Mouse (Mus musculus): ENCODE measurements at regions not wholly inside any gene's neighbourhood (a gene's known extent, or its start where the extent isn't known, plus 50 kb on each side); places are given as distances from the start of the nearest gene placed in this dataset.
"Not testable (repeated sequence)": the region's sequence is repeated elsewhere in the genome, so short reads cannot be mapped to it uniquely, and the experiment has no call there.

DNA sequence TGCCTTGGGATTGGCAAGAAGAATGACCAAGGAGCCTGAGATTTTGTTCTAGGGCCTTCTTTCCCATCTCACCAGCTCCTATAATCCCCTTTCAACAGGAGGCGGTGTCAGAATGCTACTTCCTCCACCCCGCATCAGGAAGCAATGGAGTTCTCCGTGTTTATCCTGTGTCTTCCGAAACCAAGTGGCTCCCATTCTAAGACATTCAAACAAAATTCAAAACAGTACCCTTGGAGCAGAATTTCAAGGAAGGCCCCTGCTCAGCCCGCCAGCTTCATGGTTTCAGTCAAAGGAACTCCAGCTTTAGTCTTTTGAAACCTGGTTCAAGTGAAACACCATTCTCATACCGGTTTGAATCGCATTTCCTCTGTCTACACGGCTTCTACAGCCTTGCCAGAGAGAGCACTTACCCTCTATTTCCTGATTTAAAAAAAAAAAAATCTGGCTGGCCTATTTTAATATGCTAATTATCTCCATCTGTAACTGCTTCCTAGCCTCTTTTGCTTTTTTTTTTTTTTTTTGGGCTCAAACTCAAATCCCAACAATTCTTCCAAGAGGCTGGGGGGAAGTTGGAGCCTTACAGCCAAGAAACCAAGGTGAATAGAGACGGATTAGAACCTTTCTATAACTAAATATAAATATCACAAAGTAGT is 167.7 kb upstream of the Fam3c start:
- no peak for ATAC-seq (replicated peaks; ENCODE audit: poor library complexity, severe bottlenecking)

DNA sequence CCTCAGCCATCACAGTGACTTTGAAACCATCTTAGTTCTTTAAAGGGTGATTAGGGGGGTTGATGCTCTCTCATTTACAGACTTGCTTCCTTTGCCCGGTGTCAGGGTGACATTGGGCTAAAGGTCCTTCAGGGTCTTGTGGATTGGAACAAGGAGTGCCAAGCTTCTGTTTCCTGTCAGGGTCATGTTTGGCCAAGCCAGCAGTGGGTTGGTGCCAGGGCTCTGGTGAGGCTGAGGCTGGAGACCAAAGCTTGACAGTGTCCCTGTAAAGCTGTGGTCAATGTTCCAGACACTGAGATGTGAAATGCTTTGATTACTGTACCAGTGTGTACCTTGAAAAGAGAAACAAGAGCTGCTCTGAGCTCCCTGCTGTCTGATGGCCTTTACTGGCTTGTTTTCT is 150.8 kb upstream of the Fam3c start:
- no peak for ATAC-seq (replicated peaks; ENCODE audit: poor library complexity, severe bottlenecking)

DNA sequence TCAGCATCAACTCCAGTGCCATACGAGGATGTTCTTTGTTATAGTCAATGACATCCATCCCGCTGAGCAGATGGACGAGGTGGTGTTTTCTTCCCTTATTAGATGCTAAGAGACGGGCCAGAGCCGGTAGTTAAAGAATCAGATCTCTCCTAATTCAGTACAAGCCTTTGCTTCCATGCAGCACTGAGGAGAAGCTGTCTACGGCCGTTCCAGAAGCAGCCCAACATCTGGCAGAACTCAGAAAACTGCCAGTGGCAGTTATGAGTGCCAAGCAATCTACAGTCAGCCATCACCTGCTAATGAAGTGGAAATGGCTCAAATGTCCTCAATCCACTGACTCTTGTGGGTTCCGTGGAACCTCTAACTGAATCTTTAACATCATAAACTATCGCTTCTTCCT is 141.3 kb upstream of the Fam3c start:
- no peak for ATAC-seq (replicated peaks; ENCODE audit: poor library complexity, severe bottlenecking)

DNA sequence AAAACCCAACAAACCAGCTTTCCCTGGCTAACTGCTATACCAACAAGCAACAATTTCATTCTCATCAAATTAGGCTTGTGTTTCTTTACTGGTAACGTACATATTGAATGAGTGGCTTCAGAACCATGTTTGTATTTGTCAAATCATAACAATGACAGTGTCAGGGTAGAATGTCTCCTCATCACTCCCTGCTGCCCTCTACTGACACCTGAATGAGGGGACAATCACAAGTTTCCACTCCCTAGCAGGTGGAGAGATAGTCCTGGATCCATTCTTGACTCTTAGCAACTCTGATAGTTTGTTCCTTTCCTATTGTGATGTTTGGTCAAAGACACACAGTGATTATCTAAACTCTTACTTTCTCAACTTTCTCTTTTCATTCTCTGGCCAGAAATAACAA is 140.4 kb upstream of the Fam3c start:
- ATAC-seq (replicated peaks; ENCODE audit: poor library complexity, severe bottlenecking), result no peak

DNA sequence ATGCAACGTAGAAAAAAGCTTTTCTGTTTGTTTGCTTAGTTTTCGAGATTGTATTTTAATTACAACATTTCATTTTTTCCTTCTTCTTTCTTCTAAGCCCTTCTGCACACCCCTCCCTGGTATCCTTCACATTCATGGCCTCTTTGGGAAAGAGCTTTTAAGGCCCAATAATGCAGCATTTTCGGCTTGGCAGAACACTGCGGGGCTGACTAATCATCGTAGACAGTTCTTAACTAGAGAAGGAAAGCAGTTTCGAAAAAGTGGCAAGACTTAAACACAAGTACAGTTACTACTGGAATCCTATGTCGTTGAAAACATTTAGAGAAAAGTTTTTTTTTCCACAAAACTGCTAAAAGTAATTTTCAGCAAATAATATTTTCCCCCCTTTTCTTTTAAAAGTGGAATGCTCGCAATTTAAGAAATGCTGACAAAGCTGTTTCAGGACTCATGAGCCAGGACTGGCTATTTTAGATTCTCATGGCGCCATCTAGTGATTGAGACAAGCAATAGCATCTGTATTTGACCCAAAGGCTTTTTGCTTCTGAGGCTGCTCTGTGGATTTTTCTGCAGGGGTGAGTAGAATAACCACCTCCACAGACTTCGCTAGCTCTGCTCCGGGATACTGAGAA is 137.7 kb upstream of the Fam3c start:
- peak; percentile 93 for ATAC-seq (replicated peaks; ENCODE audit: poor library complexity, severe bottlenecking)

DNA sequence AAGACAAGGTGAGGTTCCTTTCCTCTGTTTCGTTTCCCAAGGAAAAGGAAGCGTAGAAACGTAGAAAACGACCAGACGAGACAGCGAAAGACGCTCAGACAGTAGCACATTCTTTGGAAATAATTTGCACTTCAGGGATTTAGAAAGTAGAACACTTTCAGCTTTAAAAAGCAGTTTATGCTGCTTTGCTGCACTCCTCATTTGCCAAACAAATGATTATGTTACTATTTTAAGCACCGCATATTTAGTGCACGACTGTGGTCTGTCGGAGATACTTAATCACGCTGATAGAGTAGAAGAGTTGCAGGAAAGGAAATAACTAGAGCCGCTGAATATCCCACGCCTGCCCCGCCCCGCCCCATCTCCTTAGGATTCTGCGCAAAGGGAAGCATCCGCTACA is 136.9 kb upstream of the Fam3c start:
- no peak for ATAC-seq (replicated peaks; ENCODE audit: poor library complexity, severe bottlenecking)

DNA sequence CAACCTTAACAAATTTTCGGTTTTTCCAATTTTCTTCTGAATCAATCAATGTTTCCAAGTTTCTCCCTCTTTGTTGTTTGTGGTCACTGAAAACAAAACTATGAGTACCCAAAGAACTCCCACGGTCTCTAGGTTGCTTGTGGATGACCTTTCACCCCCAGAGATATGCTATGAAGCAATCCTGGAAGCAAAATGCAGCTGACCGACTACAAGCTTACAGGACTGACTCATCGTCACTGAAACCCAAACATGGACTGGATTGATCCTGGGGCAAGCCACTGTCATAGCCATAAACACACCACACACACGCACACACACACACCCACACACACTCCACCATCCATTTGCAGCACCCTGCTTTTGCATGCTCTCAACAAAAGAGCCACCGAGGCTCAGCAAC is 134.7 kb upstream of the Fam3c start:
- ATAC-seq (replicated peaks; ENCODE audit: poor library complexity, severe bottlenecking), result no peak

DNA sequence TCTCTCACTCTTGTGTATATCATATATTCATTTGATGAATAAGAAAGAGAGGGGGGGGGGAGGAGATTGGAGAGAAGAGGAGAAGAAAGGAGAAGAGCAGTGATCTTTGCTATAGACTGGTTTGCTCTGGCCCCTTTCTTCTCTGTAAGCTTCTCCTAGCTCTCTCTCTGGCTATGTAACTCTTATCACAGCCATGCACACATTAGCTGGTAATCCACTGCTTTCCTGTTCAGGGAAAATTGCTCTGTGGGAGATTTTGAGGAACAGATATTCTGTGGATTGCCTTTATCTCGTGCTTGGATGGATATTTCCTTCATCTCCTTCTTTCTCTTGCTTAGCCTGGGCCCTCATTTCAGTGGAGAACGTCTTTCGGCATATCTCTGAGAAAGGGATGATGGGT is 131.4 kb upstream of the Fam3c start:
- no peak for ATAC-seq (replicated peaks; ENCODE audit: poor library complexity, severe bottlenecking)

DNA sequence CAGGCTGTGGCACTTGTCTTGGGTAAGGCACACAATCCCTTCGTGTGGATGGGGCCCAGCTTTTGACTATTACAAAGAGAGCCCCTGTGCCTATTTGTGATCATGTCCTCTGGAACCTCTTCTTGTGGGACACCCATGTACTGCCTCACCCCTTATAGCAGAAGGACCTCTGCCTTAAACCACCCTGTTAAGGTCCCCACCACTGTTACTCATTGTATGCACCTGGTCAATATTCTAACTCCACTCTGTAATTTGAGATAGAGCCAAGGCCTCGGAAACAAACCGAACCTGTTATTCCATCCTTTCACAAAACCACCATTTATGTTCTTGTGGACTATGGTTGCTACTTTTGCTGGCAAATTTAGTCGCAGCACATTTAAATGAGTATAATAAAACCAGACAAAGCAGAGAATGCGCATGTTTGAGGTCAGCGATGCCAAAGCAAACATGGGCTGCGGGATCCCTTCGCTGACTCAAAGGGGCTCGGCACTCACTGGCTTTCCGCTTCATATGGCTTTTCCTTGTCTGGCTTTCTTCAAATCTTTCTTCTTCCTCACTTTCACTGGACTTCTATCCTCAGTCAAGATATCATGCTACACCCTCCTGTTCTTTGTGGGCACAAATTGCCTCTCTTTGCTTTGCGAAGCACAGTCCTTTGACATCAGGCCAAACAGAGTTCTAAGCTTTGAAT is 129.9 kb upstream of the Fam3c start:
- ATAC-seq (replicated peaks; ENCODE audit: poor library complexity, severe bottlenecking), result no peak

DNA sequence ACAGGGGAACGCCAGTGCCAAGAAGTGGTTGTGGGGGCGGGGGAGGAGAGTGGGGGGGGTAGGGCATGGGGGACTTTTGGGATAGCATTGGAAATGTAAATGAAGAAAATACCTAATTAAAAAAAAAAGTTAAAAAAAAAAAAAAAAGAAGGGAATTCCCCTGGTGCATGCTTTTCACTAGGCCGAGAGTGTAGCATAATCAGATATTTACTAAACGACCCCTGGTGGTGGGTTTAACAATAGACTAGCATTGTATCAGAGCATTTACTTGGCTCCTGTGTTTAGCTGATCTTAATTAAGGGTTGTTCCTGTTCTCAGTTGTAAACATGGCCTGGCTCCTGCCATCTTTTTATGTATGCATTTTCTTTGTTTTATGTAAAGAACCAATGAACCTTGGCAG is 126.2 kb upstream of the Fam3c start:
- not testable (repeated sequence) for ATAC-seq (replicated peaks; ENCODE audit: poor library complexity, severe bottlenecking)

DNA sequence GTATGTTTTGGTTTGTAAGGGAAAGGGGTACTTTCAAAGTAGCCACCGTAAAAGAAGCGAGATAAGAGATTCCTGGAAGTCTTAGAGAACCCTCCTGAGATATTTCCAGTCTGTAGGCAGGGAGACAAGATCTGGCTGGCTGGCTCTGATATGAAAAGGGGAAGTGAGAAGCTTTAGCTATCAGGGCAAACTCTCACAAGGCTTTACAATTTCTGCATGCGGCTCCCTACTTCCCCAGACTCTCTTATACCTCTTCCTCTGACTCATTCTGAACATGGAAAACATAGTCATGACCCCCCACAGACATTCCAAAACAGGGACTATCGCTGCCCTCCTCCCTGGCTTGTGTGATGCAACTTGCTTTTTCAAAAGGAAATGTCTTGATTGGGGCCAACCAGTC is 118.6 kb upstream of the Fam3c start:
- ATAC-seq (replicated peaks; ENCODE audit: poor library complexity, severe bottlenecking), result peak; percentile 93

DNA sequence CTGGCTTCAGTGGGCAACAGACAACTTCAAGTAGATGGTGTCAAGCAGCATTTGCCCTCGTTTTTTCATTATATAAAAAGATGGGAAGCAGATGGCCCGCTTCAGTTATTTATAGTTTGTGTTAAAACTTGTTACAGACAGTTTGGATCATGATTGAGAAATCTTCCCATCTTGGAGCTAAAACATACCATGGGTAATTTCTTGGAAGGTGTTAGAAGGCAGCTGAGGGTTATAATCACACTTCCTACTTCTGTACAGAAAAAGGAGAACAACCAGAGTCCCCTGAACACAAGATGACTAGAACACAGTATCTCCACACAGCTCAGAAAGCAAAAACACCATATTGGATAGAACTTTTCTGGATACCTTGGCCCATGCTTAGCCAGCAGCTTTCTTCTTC is 118.0 kb upstream of the Fam3c start:
- peak; percentile 87 for ATAC-seq (replicated peaks; ENCODE audit: poor library complexity, severe bottlenecking)

DNA sequence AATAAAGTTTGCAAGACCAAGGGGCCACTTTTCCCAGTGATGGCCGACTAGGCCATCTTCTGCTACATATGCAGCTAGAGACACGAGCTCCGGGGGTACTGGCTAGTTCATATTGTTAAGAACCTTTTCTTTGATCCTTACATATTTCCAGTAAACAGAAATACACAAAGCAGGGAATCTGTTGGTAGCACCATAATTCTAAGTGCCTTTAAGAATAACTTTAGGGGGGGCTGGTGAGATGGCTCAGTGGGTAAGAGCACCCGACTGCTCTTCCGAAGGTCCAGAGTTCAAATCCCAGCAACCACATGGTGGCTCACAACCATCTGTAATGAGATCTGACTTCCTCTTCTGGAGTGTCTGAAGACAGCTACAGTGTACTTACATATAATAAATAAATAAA is 116.4 kb upstream of the Fam3c start:
- ATAC-seq (replicated peaks; ENCODE audit: poor library complexity, severe bottlenecking), result not testable (repeated sequence)

DNA sequence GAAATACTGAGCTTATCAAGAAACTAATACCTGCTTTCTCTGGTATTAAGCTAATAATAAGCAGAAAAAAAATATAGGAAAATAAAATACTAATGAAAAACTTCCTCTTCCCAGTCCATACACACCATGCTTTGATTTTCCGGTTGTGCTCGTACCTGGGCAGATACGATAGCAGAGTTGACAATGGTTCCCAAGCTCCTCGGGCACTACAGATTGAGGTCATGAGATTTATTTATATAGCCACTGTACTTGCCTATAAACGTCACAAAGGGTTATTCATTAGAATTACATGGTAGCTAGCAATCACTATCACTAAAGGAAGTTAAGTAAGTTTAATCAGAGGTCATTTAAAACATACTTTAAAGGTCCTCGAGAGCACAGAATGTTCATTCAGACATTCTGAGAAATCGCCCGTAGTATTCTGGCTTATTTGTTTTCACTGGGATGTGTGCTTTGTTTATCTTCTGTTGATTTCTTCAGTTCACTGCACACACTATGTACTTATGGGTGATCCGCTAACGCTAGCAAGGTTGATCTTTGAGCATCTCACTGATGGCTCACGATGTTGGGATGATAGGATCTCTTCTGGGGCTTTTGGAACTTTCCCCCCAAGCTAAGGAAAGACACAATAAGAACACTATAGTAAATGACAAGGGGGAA is 111.4 kb upstream of the Fam3c start:
- no peak for ATAC-seq (replicated peaks; ENCODE audit: poor library complexity, severe bottlenecking)

DNA sequence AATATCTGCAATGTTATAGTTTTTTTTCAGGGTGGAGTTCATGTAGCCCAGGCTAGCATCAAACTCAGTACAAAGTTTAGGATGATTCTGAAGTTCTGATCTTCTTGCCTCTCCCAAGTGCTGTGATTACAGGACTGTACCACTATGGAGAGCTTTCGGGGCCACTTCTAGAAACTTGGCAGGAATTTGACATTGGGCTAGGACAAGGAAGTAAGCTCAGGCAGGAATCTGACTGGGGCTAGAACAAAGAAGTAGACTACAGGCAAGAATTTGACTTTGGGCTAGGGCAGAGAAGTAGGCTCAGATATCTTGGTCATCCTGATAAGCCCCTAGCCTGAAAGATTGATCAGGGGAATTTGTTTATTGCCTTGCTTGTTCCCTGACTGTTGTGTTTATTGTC is 109.9 kb upstream of the Fam3c start:
- no peak for ATAC-seq (replicated peaks; ENCODE audit: poor library complexity, severe bottlenecking)

DNA sequence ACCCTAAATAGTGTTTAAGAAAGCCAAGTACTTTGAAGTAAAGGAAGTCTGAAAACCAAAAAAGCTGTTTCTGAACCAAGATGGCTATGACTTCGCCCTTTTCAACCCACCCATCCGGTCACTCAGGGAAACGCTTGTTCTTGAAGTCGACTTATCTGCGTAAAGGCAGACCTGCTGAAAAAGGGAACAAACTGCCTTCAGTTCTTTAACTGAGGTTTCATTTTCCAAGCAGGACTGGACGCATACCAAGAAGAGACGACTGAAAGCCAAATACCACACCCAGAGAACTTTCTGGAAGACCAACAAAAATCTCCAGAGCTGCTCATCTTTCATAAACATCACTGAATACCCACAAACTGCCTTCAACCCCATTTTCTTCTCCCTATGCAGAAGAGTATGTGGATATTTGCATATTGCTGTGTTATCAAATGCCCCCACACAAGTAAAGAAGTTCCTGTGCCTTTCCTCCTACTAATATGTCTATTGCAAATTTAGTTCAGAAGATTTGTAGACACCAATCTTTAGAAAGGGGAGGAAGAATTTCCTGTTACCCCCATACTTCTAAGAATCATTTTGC is 103.5 kb upstream of the Fam3c start:
- peak; percentile 89 for ATAC-seq (replicated peaks; ENCODE audit: poor library complexity, severe bottlenecking)

DNA sequence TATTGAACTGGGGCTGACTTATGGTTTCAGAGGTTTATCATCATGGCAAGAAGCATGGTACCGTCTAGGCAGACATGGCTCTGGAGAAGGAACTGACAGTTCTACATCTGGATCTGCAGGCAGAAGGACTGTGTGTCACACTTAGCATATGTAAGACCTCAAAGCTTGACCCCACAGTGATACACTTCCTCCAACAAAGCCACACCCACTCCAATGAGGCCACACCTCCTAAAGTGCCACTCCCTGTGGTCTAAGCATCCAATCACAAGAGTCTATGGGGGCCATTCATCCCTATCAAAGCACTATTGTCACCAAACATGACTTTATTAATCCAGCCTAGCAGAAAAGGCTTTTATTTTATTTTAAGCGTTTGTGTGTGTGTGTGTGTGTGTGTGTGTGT is 96.2 kb upstream of the Fam3c start:
- ATAC-seq (replicated peaks; ENCODE audit: poor library complexity, severe bottlenecking), result peak; percentile 20; the same call in 1 of the 2 replicates

DNA sequence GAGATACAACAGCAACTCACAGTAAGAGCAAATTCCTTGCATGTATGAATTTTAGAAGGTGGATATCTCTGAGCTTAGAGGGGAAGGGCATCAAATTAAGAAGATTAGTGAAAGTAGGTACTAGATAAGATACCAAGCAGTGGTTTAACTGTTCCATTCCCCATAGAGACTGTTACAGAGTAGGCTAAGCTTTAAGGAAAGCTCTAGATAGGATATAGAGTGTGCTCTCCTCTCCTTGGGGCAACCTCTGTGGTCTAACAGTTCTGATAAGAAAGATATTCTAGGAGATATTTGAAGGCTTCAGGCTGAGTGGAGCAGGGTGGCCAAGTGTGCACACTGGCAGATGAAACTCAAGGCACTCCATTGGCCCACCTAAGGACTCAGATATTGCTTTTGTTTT is 94.5 kb upstream of the Fam3c start:
- no peak for ATAC-seq (replicated peaks; ENCODE audit: poor library complexity, severe bottlenecking)

DNA sequence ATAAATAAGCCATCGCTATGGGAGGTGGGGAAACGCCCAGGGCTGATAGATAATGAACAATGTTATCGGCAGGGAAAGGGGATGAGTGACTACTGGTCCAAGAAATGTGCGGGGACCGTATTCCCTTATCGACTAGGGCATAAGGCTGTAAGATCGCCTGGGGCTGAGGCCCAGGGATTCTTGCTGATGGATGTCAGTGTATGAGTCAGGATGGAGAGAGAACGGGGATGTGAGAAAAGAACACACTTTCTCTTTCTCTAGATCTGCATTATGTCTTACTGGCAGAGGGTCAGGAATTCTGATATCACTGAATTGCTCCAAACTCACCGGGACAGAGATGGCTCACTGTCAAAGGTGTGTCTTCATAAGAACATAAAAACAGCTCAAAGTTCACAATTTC is 92.9 kb upstream of the Fam3c start:
- no peak for ATAC-seq (replicated peaks; ENCODE audit: poor library complexity, severe bottlenecking)

DNA sequence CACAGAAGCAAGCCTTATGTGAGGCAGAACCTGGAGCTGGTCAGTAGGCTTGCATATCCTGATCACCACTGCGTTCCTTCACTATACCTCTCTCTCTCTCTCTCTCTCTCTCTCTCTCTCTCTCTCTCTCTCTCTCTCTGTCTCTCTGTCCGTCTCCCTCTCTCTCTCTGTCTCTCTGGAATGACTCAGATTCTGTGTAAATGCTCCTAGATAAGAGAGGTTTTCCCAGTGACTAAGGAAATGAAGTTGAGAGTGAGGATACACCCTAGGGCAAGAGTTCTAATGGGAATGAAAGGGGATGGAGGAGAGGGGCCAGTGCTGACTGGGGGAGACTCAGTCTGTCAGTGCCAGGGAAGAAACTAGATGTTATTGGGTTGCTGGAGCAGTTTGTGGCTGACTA is 91.6 kb upstream of the Fam3c start:
- no peak for ATAC-seq (replicated peaks; ENCODE audit: poor library complexity, severe bottlenecking)
